Mouse (Mus musculus): ENCODE results near the gene Bcl7b. TPM values are rescaled to one million over a fixed set of nuclear protein-coding genes. Genes with fewer than 3 reads are reported as not detected.
"Not testable (repeated sequence)": the region's sequence is repeated elsewhere in the genome, so short reads cannot be mapped to it uniquely, and the experiment has no call there.

Gene Bcl7b
- total RNA-seq, 1 experiment from 2014 or later: 64.0 TPM

DNA sequence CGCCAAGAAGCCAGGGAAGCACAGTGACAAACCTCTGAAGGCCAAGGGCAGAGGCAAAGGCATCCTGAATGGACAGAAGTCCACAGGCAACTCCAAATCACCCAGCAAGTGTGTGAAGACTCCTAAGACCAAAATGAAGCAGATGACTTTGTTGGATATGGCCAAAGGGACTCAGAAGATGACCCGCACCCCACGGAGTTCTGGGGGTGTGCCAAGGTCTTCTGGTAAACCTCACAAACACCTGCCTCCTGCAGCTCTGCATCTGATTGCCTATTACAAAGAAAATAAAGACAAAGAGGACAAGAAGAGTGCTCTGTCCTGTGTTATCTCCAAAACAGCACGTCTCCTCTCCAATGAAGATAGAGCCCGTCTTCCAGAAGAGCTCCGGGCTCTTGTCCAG, 48.8 kb downstream of the Bcl7b start:
- DNase-seq: no peak

DNA sequence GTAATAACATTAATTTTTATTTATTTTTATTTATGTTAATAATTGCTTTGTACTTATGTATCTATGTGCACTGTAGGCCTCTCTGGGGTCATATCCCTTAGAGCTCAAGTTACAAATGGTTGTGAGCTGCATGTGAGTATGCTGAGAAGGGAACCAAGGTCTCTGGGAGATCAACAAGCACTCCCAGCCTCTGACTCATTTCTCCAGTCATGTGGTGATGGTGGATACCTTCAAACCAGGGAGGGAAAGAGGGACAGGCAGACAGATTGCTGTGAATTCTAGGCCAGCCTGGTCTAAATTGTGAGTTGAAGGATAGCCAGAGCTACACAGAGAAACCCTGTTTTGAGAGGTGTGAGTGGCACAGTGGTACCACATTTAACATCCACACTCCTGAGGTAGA, 52.9 kb downstream of the Bcl7b start:
- no peak for DNase-seq

DNA sequence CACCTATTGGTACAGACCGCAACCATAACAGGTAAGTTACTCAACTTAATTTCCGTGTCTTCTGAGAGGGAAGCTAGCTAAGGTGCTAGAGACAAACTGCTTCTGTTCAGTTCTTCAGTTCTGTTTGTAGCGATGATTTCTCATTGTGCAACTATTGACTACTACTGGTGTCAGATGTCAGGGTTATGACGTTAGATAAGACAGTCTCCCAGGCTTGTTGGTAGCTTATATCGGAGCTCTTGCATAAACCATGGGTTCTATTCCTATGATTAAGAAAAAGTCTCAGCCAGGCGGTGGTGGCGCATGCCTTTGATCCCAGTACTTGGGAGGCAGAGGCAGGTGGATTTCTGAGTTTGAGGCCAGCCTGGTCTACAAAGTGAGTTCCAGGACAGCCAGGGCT, 54.0 kb downstream of the Bcl7b start:
- DNase-seq: no peak

DNA sequence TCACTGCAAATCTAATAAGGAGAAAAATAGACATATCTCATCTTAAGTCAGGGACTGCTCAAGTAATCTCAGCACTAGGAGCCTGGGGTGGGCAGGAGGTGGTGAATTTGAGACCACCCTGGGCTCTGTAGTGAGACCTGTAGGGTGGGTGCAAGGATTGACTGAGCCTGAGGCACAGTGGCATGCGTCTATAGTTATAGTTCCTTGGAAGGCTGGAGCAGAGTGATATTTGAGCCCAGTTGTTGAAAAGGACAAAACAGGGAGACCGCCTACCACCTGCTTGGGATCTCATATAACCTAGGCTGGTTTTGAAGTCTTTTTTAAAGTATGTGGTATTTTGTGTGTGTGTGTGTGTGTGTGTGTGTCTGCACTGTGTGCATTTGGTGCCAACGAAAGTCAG, 56.1 kb downstream of the Bcl7b start:
- DNase-seq: no peak

DNA sequence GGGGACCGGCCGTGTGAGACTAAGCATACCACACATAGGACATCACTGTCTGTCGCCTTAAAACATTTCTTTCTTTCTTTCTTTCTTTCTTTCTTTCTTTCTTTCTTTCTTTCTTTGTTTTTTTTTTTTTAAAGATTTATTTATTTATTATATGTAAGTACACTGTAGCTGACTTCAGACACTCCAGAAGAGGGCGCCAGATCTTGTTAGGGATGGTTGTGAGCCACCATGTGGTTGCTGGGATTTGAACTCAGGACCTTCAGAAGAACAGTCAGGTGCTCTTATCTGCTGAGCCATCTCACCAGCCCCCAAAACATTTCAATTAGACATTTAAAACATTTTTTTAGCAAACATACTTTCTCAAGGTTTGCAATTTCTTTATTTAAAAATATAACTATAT, 57.8 kb downstream of the Bcl7b start:
- not testable (repeated sequence) for DNase-seq

DNA sequence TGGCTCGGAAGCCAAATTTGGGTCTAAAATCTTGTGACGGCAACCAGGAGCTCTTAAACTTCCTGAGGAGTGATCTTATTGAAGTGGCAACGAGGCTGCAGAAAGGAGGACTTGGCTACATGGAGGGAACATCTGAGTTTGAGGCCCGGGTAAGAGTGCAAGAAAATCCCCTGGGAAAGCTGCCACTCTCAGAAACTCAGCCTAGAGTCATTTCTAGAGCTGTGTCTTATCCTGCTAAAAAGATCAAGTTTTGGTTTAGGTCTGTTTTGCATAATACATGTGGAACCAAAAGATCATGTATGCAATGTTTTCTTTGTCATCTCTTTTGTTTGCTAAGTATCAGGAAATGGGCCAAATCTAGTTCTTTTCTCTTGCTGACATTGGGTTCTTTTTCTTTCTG, 62.1 kb downstream of the Bcl7b start:
- no peak for DNase-seq

Small RNA genes lying within 50 kb of the gene (microRNA-seq; reads per million reads assigned to microRNA genes)
- 0 reads per million in 2 experiments for gene Gm25315

Other genes with a start within 250 kb of the Bcl7b start
- 24.9 and 39.9 TPM in 2 replicates for gene Mettl27, start 235.9 kb upstream of the Bcl7b start, total RNA-seq (2021)
- gene Cldn4, start 221.3 kb upstream of the Bcl7b start, total RNA-seq (2021): not detected in 2 replicates
- 1.0 and 2.2 TPM in 2 replicates for gene Cldn3, start 182.1 kb upstream of the Bcl7b start, total RNA-seq (2021)
- gene Abhd11, start 159.1 kb upstream of the Bcl7b start, total RNA-seq (2021): 54.5 and 61.8 TPM in 2 replicates
- gene Stx1a, start 144.8 kb upstream of the Bcl7b start, total RNA-seq (2021): 10.4 and 11.1 TPM in 2 replicates
- 29.6 and 38.8 TPM in 2 replicates for gene Dnajc30, start 104.1 kb upstream of the Bcl7b start, total RNA-seq (2021)
- 58.5 and 66.1 TPM in 2 replicates for gene Bud23, start 103.3 kb upstream of the Bcl7b start, total RNA-seq (2021)
- 2.2 and 4.1 TPM in 2 replicates for gene Vps37d, start 90.0 kb upstream of the Bcl7b start, total RNA-seq (2021)
- 70.1 and 79.1 TPM in 2 replicates for gene Mlxipl, start 78.4 kb upstream of the Bcl7b start, total RNA-seq (2021)
- gene Tbl2, start 18.6 kb upstream of the Bcl7b start, total RNA-seq (2021): 31.5 and 46.0 TPM in 2 replicates
- gene Baz1b, start 19.0 kb downstream of the Bcl7b start, total RNA-seq (2021): 85.7 and 114 TPM in 2 replicates
- 2.4 and 3.1 TPM in 2 replicates for gene Fzd9, start 82.9 kb downstream of the Bcl7b start, total RNA-seq (2021)
- 0.30 TPM in 1 of 2 replicates, not detected in the other for gene Fkbp6, start 181.8 kb downstream of the Bcl7b start, total RNA-seq (2021)
- gene Trim50, start 185.0 kb downstream of the Bcl7b start, total RNA-seq (2021): not detected in 2 replicates
- 22.6 and 25.0 TPM in 2 replicates for gene Nsun5, start 201.7 kb downstream of the Bcl7b start, total RNA-seq (2021)
- gene Pom121, start 226.3 kb downstream of the Bcl7b start, total RNA-seq (2021): 24.6 and 25.7 TPM in 2 replicates

All from adrenal gland, postnatal 25 days (tissue).